Mouse (Mus musculus) kidney, adult 10 weeks (tissue): ENCODE measurements around the gene Myo1c. TPM values are rescaled to one million over a fixed set of nuclear protein-coding genes. Genes with fewer than 3 reads are reported as not detected.

Experiments used
- polyA plus RNA-seq: library from polyadenylated mRNA; stranded (reverse); fragments of 350-450 nt; fragmentation: Illumina TruSeq; extraction: RNeasy Lipid Tissue Mini Kit (QIAGEN cat#74804); gene quantifications from one replicate; pipeline ENCODE4 v1.2.3, GENCODE M21; 2014; ENCODE audit warnings: low read depth, low replicate concordance

Myo1c gene
- polyA plus RNA-seq: 8.9 TPM

GRCm38 (mm10) chr11:75650311-75650710 lies at the start of gene Myo1c:
Gene Myo1c (plus strand): TSS chr11:75650504.

DNA sequence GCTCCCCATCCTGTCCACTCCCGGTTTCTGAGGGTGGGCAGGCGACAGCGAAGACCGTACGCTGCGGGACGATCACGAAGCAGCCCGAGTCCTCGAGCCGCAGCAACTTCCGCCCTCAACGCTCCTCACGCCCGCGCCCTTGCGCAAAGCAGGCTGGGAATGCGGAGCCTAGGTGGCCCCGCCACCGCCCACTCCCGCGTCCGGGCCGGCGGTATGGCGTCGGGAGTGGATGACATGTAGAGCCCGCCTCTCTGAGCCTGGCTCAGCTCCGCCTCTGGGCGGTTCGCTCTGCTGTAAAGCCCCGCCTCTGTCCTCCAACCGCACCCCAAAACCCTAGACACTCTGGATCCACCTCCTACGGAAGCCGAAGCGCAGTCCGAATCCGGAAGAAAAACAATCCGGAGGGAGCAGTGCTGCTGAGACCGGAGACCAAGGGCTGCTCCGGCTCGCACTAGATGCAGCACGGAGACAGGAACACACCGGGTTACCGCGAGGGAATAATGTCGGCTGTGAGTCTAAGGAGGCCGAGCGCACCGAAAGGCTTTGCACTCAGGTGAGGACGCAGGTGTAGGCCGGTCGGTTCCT lies 19.6 kb upstream of the Myo1c start, which contains the start of gene Inpp5k:
Gene Inpp5k, plus strand, starts transcription at position 344 of the 585 bp plus-strand sequence.

GRCm38 (mm10) chr11:75678747-75679438 lies 28.6 kb downstream of the Myo1c start, which contains the start of gene Crk:
Gene Crk (plus strand): TSS chr11:75679259.

Other genes starting within 250 kb of the Myo1c start
- gene Serpinf1, start 227.8 kb upstream of the Myo1c start, polyA plus RNA-seq: 0.89 TPM
- gene Serpinf2, start 210.9 kb upstream of the Myo1c start, polyA plus RNA-seq: 6.8 TPM
- 0.12 TPM for gene Wdr81, start 195.8 kb upstream of the Myo1c start, polyA plus RNA-seq
- gene Tlcd2, start 188.8 kb upstream of the Myo1c start, polyA plus RNA-seq: 3.5 TPM
- gene Prpf8, start 163.7 kb upstream of the Myo1c start, polyA plus RNA-seq: 35.1 TPM
- gene Rilp, start 140.4 kb upstream of the Myo1c start, polyA plus RNA-seq: 0.73 TPM
- not detected for gene Scarf1, start 137.0 kb upstream of the Myo1c start, polyA plus RNA-seq
- gene Slc43a2, start 118.8 kb upstream of the Myo1c start, polyA plus RNA-seq: 18.8 TPM
- 140 TPM for gene Pitpna, start 62.4 kb upstream of the Myo1c start, polyA plus RNA-seq
- gene Inpp5k, start 19.5 kb upstream of the Myo1c start, polyA plus RNA-seq: 43.3 TPM
- gene Crk, start 28.8 kb downstream of the Myo1c start, polyA plus RNA-seq: 239 TPM
- gene Ywhae, start 82.4 kb downstream of the Myo1c start, polyA plus RNA-seq: 1,397 TPM
- 0.12 TPM for gene Doc2b, start 145.5 kb downstream of the Myo1c start, polyA plus RNA-seq